Mouse (Mus musculus) G1E-ER4 (cell line): ENCODE measurements at regions not wholly inside any gene's neighbourhood (a gene's known extent, or its start where the extent isn't known, plus 50 kb on each side); places are given as distances from the start of the nearest gene placed in this dataset.

Experiments used
- GATA1 ChIP-seq: IDR thresholded peaks from one replicate; pipeline ENCODE4 v1.8.0; 2012; ENCODE audit warnings: low read length, inconsistent platforms

- TF ChIP-seq GATA1 = no peak
Observed at GRCm38 (mm10) chr8:8489784-8490183, 171.3 kb downstream of the Efnb2 start.

GRCm38 (mm10) chr8:8488695-8489571 is 172.1 kb downstream of the Efnb2 start:
- TF ChIP-seq GATA1 = peak; percentile 74

GRCm38 (mm10) chr8:8488191-8488694 is 172.8 kb downstream of the Efnb2 start:
- no peak for TF ChIP-seq GATA1

GRCm38 (mm10) chr8:8487706-8488105 is 173.3 kb downstream of the Efnb2 start:
- no peak for TF ChIP-seq GATA1

GRCm38 (mm10) chr8:8486866-8487265 is 174.2 kb downstream of the Efnb2 start:
- no peak for TF ChIP-seq GATA1

- TF ChIP-seq GATA1 = no peak
Observed at GRCm38 (mm10) chr8:8485252-8485651, 175.8 kb downstream of the Efnb2 start.

GRCm38 (mm10) chr8:8484546-8484945 is 176.5 kb downstream of the Efnb2 start:
- no peak for TF ChIP-seq GATA1

- no peak for TF ChIP-seq GATA1
Observed at GRCm38 (mm10) chr8:8482707-8483480, 178.1 kb downstream of the Efnb2 start.

- no peak for TF ChIP-seq GATA1
Observed at GRCm38 (mm10) chr8:8477456-8477855, 183.6 kb downstream of the Efnb2 start.

GRCm38 (mm10) chr8:8468552-8468951 is 192.5 kb downstream of the Efnb2 start:
- TF ChIP-seq GATA1 = no peak

GRCm38 (mm10) chr8:8466526-8467244 is 194.4 kb downstream of the Efnb2 start:
- TF ChIP-seq GATA1 = no peak

- no peak for TF ChIP-seq GATA1
Observed at GRCm38 (mm10) chr8:8462455-8462854, 198.6 kb downstream of the Efnb2 start.

GRCm38 (mm10) chr8:8457536-8457935 is 203.5 kb downstream of the Efnb2 start:
- no peak for TF ChIP-seq GATA1

- no peak for TF ChIP-seq GATA1
Observed at GRCm38 (mm10) chr8:8453944-8454343, 207.1 kb downstream of the Efnb2 start.

GRCm38 (mm10) chr8:8452226-8452625 is 208.8 kb downstream of the Efnb2 start:
- no peak for TF ChIP-seq GATA1

- no peak for TF ChIP-seq GATA1
Observed at GRCm38 (mm10) chr8:8448911-8449310, 212.1 kb downstream of the Efnb2 start.
